Mouse (Mus musculus): ENCODE results near the gene Olfr1359. TPM values are rescaled to one million over a fixed set of nuclear protein-coding genes. Genes with fewer than 3 reads are reported as not detected.
"Not testable (repeated sequence)": the region's sequence is repeated elsewhere in the genome, so short reads cannot be mapped to it uniquely, and the experiment has no call there.

Gene Olfr1359
- polyA plus RNA-seq, 1 experiment from 2014 or later = not detected

GRCm38 (mm10) chr13:21753051-21753523 lies 55.2 kb downstream of the Olfr1359 start:
- peak overlapping the region; percentile 86 for H3K4me2 ChIP-seq
- no peaks in the 10 kb centered on the region for H3K36me3 ChIP-seq
- no peaks in the 10 kb centered on the region for H3K9me3 ChIP-seq (replicated peaks)
- H3K9ac ChIP-seq = peak overlapping the region; percentile 78
- no peak; the same call in 1 of the 2 replicates for ATAC-seq (ENCODE audit: insufficient number of reproducible peaks, low FRiP score)
- peaks cover 13% of the 10 kb centered on the region for H3K4me1 ChIP-seq (replicated peaks)
- H3K27ac ChIP-seq (ENCODE audit: poor library complexity, severe bottlenecking) = peak overlapping the region; percentile 96
- 4% methylated on average over 10 of the region's 10 CpGs for WGBS
- H3K4me3 ChIP-seq = peak overlapping the region; percentile 49
- no peaks in the 10 kb centered on the region for H3K27me3 ChIP-seq (replicated peaks)

DNA sequence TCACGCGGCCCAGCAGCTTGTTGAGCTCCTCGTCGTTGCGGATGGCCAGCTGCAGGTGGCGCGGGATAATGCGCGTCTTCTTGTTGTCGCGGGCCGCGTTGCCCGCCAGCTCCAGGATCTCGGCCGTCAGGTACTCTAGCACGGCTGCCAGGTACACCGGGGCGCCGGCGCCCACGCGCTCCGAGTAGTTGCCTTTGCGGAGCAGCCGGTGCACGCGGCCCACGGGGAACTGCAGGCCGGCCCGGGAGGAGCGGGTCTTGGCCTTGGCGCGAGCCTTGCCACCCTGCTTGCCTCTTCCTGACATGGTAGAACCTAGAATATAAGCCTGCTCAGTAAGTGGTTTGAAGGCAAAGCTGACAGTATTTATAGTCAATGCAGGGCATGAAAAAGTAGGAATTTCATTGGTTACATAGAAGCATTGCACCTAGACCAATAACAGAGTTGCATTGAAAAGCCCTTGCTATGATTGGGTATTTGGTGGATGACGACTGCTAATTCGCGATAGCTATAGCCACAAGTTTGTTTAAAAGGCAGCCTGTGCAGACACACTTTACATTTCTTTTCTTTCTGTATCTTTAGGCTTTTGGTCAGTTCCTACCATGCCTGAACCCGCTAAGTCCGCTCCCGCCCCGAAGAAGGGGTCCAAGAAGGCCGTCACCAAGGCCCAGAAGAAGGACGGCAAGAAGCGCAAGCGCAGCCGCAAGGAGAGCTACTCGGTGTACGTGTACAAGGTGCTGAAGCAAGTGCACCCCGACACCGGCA lies 55.8 kb downstream of the Olfr1359 start, which contains the start of the genes Hist1h2ak and Hist1h2bn:
Gene Hist1h2ak (minus strand): TSS at position 304 of the 762 bp plus-strand sequence.
Gene Hist1h2bn (plus strand): TSS at position 600 of the 762 bp plus-strand sequence.
- H3K27ac ChIP-seq (ENCODE audit: poor library complexity, severe bottlenecking) = peak within 1 kb of the TSS; percentile 96
- peak within 1 kb of the TSS; percentile 78 for H3K9ac ChIP-seq
- ATAC-seq (ENCODE audit: insufficient number of reproducible peaks, low FRiP score) = peak; percentile 94
- peak within 1 kb of the TSS; percentile 58 for H3K4me3 ChIP-seq
- H3K4me1 ChIP-seq (replicated peaks) = peaks cover 13% of the 10 kb centered on the region
- not testable (repeated sequence) for H3K9me3 ChIP-seq (replicated peaks); H3K36me3 ChIP-seq; H3K27me3 ChIP-seq (replicated peaks)
- peak within 1 kb of the TSS; percentile 86 for H3K4me2 ChIP-seq
- under 1% methylated on average over 50 of the region's 50 CpGs for WGBS

DNA sequence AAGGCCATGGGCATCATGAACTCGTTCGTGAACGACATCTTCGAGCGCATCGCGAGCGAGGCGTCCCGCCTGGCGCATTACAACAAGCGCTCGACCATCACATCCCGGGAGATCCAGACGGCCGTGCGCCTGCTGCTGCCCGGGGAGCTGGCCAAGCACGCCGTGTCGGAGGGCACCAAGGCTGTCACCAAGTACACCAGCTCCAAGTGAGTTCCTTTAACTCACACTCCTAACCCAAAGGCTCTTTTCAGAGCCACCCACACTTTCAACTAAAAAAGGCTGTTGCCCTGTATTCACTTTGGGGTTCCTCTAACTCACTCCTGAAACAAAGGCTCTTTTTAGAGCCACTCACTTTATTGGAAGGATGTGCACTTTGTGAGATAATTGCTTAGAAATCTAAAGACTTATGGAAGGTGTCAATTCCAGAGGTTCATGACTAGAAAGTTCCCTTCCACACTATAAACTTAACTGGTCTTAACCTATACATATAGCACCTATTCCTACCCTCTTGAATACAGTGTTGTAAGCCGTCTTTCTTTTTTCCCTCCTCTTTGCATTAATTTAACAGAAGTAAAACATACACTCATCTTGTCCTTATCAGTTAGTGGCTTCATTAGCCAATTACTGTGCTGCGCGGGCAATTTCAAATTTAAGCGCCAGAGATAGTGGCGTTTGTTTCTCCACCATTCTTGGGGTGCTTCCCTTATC lies 56.5 kb downstream of the Olfr1359 start:
- Histone ChIP-seq H3K4me3 (peak overlapping the region; percentile 58), H3K27ac (ENCODE audit: poor library complexity, severe bottlenecking) (peak overlapping the region; percentile 96), H3K9ac (peak overlapping the region; percentile 78), H3K4me2 (peak overlapping the region; percentile 86), H3K4me1 (replicated peaks) (peaks cover 11% of the 10 kb centered on the region)
- under 1% methylated on average over 18 of the region's 26 CpGs for WGBS
- not testable (repeated sequence) for H3K27me3 ChIP-seq (replicated peaks); H3K36me3 ChIP-seq; H3K9me3 ChIP-seq (replicated peaks)
- 0 out of 2 replicates have a peak, but pooled peaks have one; percentile 2 for ATAC-seq (ENCODE audit: insufficient number of reproducible peaks, low FRiP score)

DNA sequence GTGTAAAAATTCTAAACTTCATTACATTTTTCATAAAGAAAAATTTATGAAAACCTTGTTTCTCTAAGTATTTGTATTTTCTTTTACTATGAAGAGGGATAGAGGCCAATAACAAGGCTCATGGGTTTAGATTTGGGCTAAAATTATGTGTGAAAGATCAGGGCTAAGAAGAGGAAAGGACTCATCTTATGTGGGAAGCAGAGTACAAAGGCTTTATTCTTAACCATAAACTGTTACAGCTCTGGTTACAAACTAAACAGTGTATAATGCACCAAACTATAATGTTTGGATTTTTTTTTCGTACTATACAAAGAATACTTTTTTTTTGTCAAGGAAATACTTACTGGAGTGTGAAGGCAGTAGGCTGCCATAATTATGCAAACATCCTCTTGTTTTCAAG lies 57.8 kb downstream of the Olfr1359 start:
- WGBS = 92% methylated on average over 1 of the region's 1 CpGs
- no peak for ATAC-seq (ENCODE audit: insufficient number of reproducible peaks, low FRiP score)
- H3K4me3 ChIP-seq = no peak overlapping the region
- H3K9me3 ChIP-seq (replicated peaks) = no peaks in the 10 kb centered on the region
- H3K27me3 ChIP-seq (replicated peaks) = no peaks in the 10 kb centered on the region
- H3K36me3 ChIP-seq = no peaks in the 10 kb centered on the region
- H3K9ac ChIP-seq = no peak overlapping the region
- H3K4me1 ChIP-seq (replicated peaks) = peaks cover 9% of the 10 kb centered on the region
- no peak overlapping the region for H3K4me2 ChIP-seq
- no peak overlapping the region for H3K27ac ChIP-seq (ENCODE audit: poor library complexity, severe bottlenecking)

Small RNA genes lying within 50 kb of the gene (microRNA-seq; reads per million reads assigned to microRNA genes)
- gene Gm44357 (not detected), gene Gm44367 (not detected), gene Gm44454 (not detected)

Other genes starting within 250 kb of the Olfr1359 start
- 26.8 and 28.1 TPM in 2 replicates for gene Zscan26, start 244.4 kb upstream of the Olfr1359 start, polyA plus RNA-seq (2016; fragmentation: Nextera tagmentation; extraction: Ambion mirVana)
- 2.3 and 2.4 TPM in 2 replicates for gene Nkapl, start 229.6 kb upstream of the Olfr1359 start, polyA plus RNA-seq (2016; fragmentation: Nextera tagmentation; extraction: Ambion mirVana)
- gene Zkscan4, start 219.2 kb upstream of the Olfr1359 start, polyA plus RNA-seq (2016; fragmentation: Nextera tagmentation; extraction: Ambion mirVana) = 1.7 and 2.1 TPM in 2 replicates
- not detected in 2 replicates for gene Gm10065, start 218.7 kb upstream of the Olfr1359 start, polyA plus RNA-seq (2016; fragmentation: Nextera tagmentation; extraction: Ambion mirVana)
- gene AK157302, start 202.9 kb upstream of the Olfr1359 start, polyA plus RNA-seq (2016; fragmentation: Nextera tagmentation; extraction: Ambion mirVana) = 0.24 and 0.33 TPM in 2 replicates
- gene Gm11273, start 196.7 kb upstream of the Olfr1359 start, polyA plus RNA-seq (2016; fragmentation: Nextera tagmentation; extraction: Ambion mirVana) = 6.4 and 10.3 TPM in 2 replicates
- 6.6 and 6.8 TPM in 2 replicates for gene Zkscan8, start 167.0 kb upstream of the Olfr1359 start, polyA plus RNA-seq (2016; fragmentation: Nextera tagmentation; extraction: Ambion mirVana)
- gene Olfr1366, start 155.3 kb upstream of the Olfr1359 start, polyA plus RNA-seq (2016; fragmentation: Nextera tagmentation; extraction: Ambion mirVana) = 0.06 and 0.10 TPM in 2 replicates
- gene Olfr1535, start 138.2 kb upstream of the Olfr1359 start, polyA plus RNA-seq (2016; fragmentation: Nextera tagmentation; extraction: Ambion mirVana) = 0.04 and 0.05 TPM in 2 replicates
- gene Olfr1364, start 116.4 kb upstream of the Olfr1359 start, polyA plus RNA-seq (2016; fragmentation: Nextera tagmentation; extraction: Ambion mirVana) = not detected in 2 replicates
- gene Olfr1362, start 84.1 kb upstream of the Olfr1359 start, polyA plus RNA-seq (2016; fragmentation: Nextera tagmentation; extraction: Ambion mirVana) = not detected in 2 replicates
- gene Olfr11, start 55.6 kb upstream of the Olfr1359 start, polyA plus RNA-seq (2016; fragmentation: Nextera tagmentation; extraction: Ambion mirVana) = not detected in 2 replicates
- not detected in 2 replicates for gene Olfr1361, start 34.7 kb upstream of the Olfr1359 start, polyA plus RNA-seq (2016; fragmentation: Nextera tagmentation; extraction: Ambion mirVana)
- gene Olfr1360, start 20.7 kb upstream of the Olfr1359 start, polyA plus RNA-seq (2016; fragmentation: Nextera tagmentation; extraction: Ambion mirVana) = not detected in 2 replicates
- 0.91 TPM in 1 of 2 replicates, not detected in the other for gene Hist1h2bl, start 18.0 kb downstream of the Olfr1359 start, polyA plus RNA-seq (2016; fragmentation: Nextera tagmentation; extraction: Ambion mirVana)
- gene Hist1h2ai, start 18.3 kb downstream of the Olfr1359 start, polyA plus RNA-seq (2016; fragmentation: Nextera tagmentation; extraction: Ambion mirVana) = 5.4 and 6.6 TPM in 2 replicates
- gene Hist1h3h, start 19.5 kb downstream of the Olfr1359 start, polyA plus RNA-seq (2016; fragmentation: Nextera tagmentation; extraction: Ambion mirVana) = 2.0 TPM in 2 replicates
- 1.4 and 2.5 TPM in 2 replicates for gene Hist1h2bm, start 23.9 kb downstream of the Olfr1359 start, polyA plus RNA-seq (2016; fragmentation: Nextera tagmentation; extraction: Ambion mirVana)
- gene Hist1h4j, start 37.0 kb downstream of the Olfr1359 start, polyA plus RNA-seq (2016; fragmentation: Nextera tagmentation; extraction: Ambion mirVana) = 0.31 and 0.68 TPM in 2 replicates
- 0.80 TPM in 1 of 2 replicates, not detected in the other for gene Hist1h4k, start 52.4 kb downstream of the Olfr1359 start, polyA plus RNA-seq (2016; fragmentation: Nextera tagmentation; extraction: Ambion mirVana)
- gene Hist1h2ak, start 55.7 kb downstream of the Olfr1359 start, polyA plus RNA-seq (2016; fragmentation: Nextera tagmentation; extraction: Ambion mirVana) = 7.0 and 11.4 TPM in 2 replicates
- 1.1 and 2.1 TPM in 2 replicates for gene Hist1h2bn, start 56.0 kb downstream of the Olfr1359 start, polyA plus RNA-seq (2016; fragmentation: Nextera tagmentation; extraction: Ambion mirVana)
- 12.4 and 12.5 TPM in 2 replicates for gene Hist1h1b, start 82.5 kb downstream of the Olfr1359 start, polyA plus RNA-seq (2016; fragmentation: Nextera tagmentation; extraction: Ambion mirVana)
- gene Hist1h3i, start 85.3 kb downstream of the Olfr1359 start, polyA plus RNA-seq (2016; fragmentation: Nextera tagmentation; extraction: Ambion mirVana) = 54.7 and 68.0 TPM in 2 replicates
- gene Hist1h2an, start 89.1 kb downstream of the Olfr1359 start, polyA plus RNA-seq (2016; fragmentation: Nextera tagmentation; extraction: Ambion mirVana) = 1.3 and 6.2 TPM in 2 replicates
- 1.3 and 1.4 TPM in 2 replicates for gene Hist1h2bp, start 89.3 kb downstream of the Olfr1359 start, polyA plus RNA-seq (2016; fragmentation: Nextera tagmentation; extraction: Ambion mirVana)
- gene Hist1h2bq, start 112.1 kb downstream of the Olfr1359 start, polyA plus RNA-seq (2016; fragmentation: Nextera tagmentation; extraction: Ambion mirVana) = 8.4 and 12.7 TPM in 2 replicates
- 2.6 TPM in 1 of 2 replicates, not detected in the other for gene Hist1h2ao, start 112.4 kb downstream of the Olfr1359 start, polyA plus RNA-seq (2016; fragmentation: Nextera tagmentation; extraction: Ambion mirVana)
- not detected in 2 replicates for gene Hist1h4m, start 113.6 kb downstream of the Olfr1359 start, polyA plus RNA-seq (2016; fragmentation: Nextera tagmentation; extraction: Ambion mirVana)
- 8.4 and 15.5 TPM in 2 replicates for gene Hist1h4n, start 134.1 kb downstream of the Olfr1359 start, polyA plus RNA-seq (2016; fragmentation: Nextera tagmentation; extraction: Ambion mirVana)
- gene Hist1h2ap, start 135.4 kb downstream of the Olfr1359 start, polyA plus RNA-seq (2016; fragmentation: Nextera tagmentation; extraction: Ambion mirVana) = 2,122 and 2,141 TPM in 2 replicates
- gene Hist1h2br, start 135.6 kb downstream of the Olfr1359 start, polyA plus RNA-seq (2016; fragmentation: Nextera tagmentation; extraction: Ambion mirVana) = 8.1 and 12.8 TPM in 2 replicates
- 7.5 and 8.3 TPM in 2 replicates for gene Zfp184, start 247.0 kb downstream of the Olfr1359 start, polyA plus RNA-seq (2016; fragmentation: Nextera tagmentation; extraction: Ambion mirVana)

Measured in heart, embryonic 12.5 days (tissue).